8 mouse cellular contexts compared by ENCODE assay signal in genomic region chr4:122985110-122985509, GRCm38 (mm10). TPM values are rescaled to one million over a fixed set of nuclear protein-coding genes. Genes with fewer than 3 reads are reported as not detected.
DNase-seq lines count a peak whose midpoint lies in the region; ATAC-seq and TF ChIP-seq lines count a peak whose summit lies in the region.

No protein-coding gene starts in this region.

- no peak overlapping the region for H3K27ac ChIP-seq in embryonic facial prominence, embryonic 10.5 days (replicated peaks)
- no peak overlapping the region for H3K27ac ChIP-seq in liver, embryonic 14.5 days
- no peak overlapping the region for H3K27ac ChIP-seq in neural tube, embryonic 14.5 days (ENCODE audit: low read depth, low read length)

- intact Hi-C loops in heart, postnatal 10 days (cut with DNase I): loop anchor here (1.0 to 2.0 kb wide), 3 partner anchors 72 to 176 kb away; no protein-coding TSS in a partner anchor

- TF ChIP-seq EP300 in liver, embryonic 14.5 days (IDR thresholded peaks at IDR 0.05; ENCODE audit: low read depth): no peak

- no peak overlapping the region for H3K9ac ChIP-seq in liver, embryonic 14.5 days (replicated peaks)
- no peak overlapping the region for H3K9ac ChIP-seq in neural tube, embryonic 14.5 days (replicated peaks; ENCODE audit: low read depth, low read length)

- H3K27me3 ChIP-seq in embryonic facial prominence, embryonic 10.5 days (replicated peaks; ENCODE audit: low read depth, poor library complexity, severe bottlenecking): peaks cover 38% of the 10 kb centered on the region
- peaks cover 8% of the 10 kb centered on the region; the same call in 1 of the 2 replicates for H3K27me3 ChIP-seq in liver, embryonic 14.5 days (ENCODE audit: control insufficient read depth, insufficient read depth, low read length)
- H3K27me3 ChIP-seq in neural tube, embryonic 14.5 days (ENCODE audit: control insufficient read depth, insufficient read depth, low read length): no peaks in the 10 kb centered on the region

- TF ChIP-seq CTCF in liver, embryonic 14.5 days (IDR thresholded peaks at IDR 0.05; ENCODE audit: low read depth): peak; percentile 65

- H3K4me1 ChIP-seq in embryonic facial prominence, embryonic 10.5 days: peaks cover 7% of the 10 kb centered on the region
- no peaks in the 10 kb centered on the region; a peak in 1 of 4 replicates for H3K4me1 ChIP-seq in liver, embryonic 14.5 days (replicated peaks; ENCODE audit: control insufficient read depth in 2 of 2, insufficient read depth in 2 of 2, low read length in 1 of 2)
- H3K4me1 ChIP-seq in neural tube, embryonic 14.5 days (ENCODE audit: control insufficient read depth, insufficient read depth, low read length): no peaks in the 10 kb centered on the region

- no peaks in the 10 kb centered on the region for H3K36me3 ChIP-seq in embryonic facial prominence, embryonic 10.5 days (replicated peaks)
- no peaks in the 10 kb centered on the region for H3K36me3 ChIP-seq in liver, embryonic 14.5 days (replicated peaks; ENCODE audit: control insufficient read depth, insufficient read depth, low read depth)
- H3K36me3 ChIP-seq in neural tube, embryonic 14.5 days (ENCODE audit: control insufficient read depth, insufficient read depth, low read length): no peaks in the 10 kb centered on the region

- H3K4me3 ChIP-seq in embryonic facial prominence, embryonic 10.5 days: no peak overlapping the region
- H3K4me3 ChIP-seq in liver, embryonic 14.5 days (ENCODE audit: insufficient read depth in 1 of 2, low read depth in 2 of 2, low read length in 2 of 2): no peak overlapping the region
- H3K4me3 ChIP-seq in neural tube, embryonic 14.5 days (ENCODE audit: low read depth, low read length): no peak overlapping the region

- no peak overlapping the region for H3K4me2 ChIP-seq in liver, embryonic 14.5 days (ENCODE audit: low read depth)
- no peak overlapping the region for H3K4me2 ChIP-seq in neural tube, embryonic 14.5 days (ENCODE audit: low read depth, low read length)

- H3K9me3 ChIP-seq in embryonic facial prominence, embryonic 10.5 days: no peaks in the 10 kb centered on the region
- H3K9me3 ChIP-seq in liver, embryonic 14.5 days (ENCODE audit: control insufficient read depth, low read length): no peaks in the 10 kb centered on the region
- H3K9me3 ChIP-seq in neural tube, embryonic 14.5 days (ENCODE audit: control insufficient read depth, low read length): no peaks in the 10 kb centered on the region

- ATAC-seq in liver, embryonic 14.5 days (ENCODE audit: insufficient read depth): peak; percentile 52
- ATAC-seq in neural tube, embryonic 14.5 days (ENCODE audit: low read depth): peak; percentile 94

- peak; percentile 58 for DNase-seq in urinary bladder, postnatal 14 days (ENCODE audit: low spot score)
- DNase-seq in urinary bladder, postnatal 4 days (ENCODE audit: low spot score in 2 of 2): no peak
- peak; percentile 49 for DNase-seq in embryonic facial prominence, embryonic 10.5 days (ENCODE audit: low spot score)
- peak; percentile 75 to 79 for DNase-seq in heart, postnatal 10 days
- DNase-seq in kidney, postnatal 25 days: peak; percentile 67 to 73
- no peak for DNase-seq in liver, embryonic 14.5 days (ENCODE audit: low read depth in 3 of 3, low spot score in 3 of 3)
- peak; percentile 56 for DNase-seq in thymus, postnatal 4 days

- WGBS in embryonic facial prominence, embryonic 10.5 days: 53% methylated on average over 8 of the region's 8 CpGs
- WGBS in liver, embryonic 14.5 days (ENCODE audit: insufficient replicate concordance): 20% methylated on average over 8 of the region's 8 CpGs
- 41% methylated on average over 8 of the region's 8 CpGs for WGBS in neural tube, embryonic 14.5 days

RNA-seq across cellular contexts. Expression of gene Mycl, which starts 10.3 kb away (rescaled TPM):
- polyA plus RNA-seq in embryonic facial prominence, embryonic 10.5 days (2016; fragmentation: Nextera tagmentation; extraction: Ambion mirVana): 33.6 and 43.0 TPM in 2 replicates
- total RNA-seq in heart, postnatal 10 days (2021): under 1 TPM; 0.22 to 0.84 TPM
- 0.37 and 0.53 TPM in 2 replicates for polyA plus RNA-seq in liver, embryonic 14.5 days (2012; rRNA removed)
- 0.44 and 0.52 TPM in 2 replicates for polyA plus RNA-seq in liver, embryonic 14.5 days (2014; fragmentation: Nextera tagmentation; extraction: Ambion mirVana)
- 60.9 and 70.8 TPM in 2 replicates for polyA plus RNA-seq in neural tube, embryonic 14.5 days (2014; fragmentation: Nextera tagmentation; extraction: Ambion mirVana)

RNA-seq across cellular contexts. Expression of gene Mfsd2a, which starts 24.1 kb away (rescaled TPM):
- polyA plus RNA-seq in embryonic facial prominence, embryonic 10.5 days (2016; fragmentation: Nextera tagmentation; extraction: Ambion mirVana): 10.1 and 12.9 TPM in 2 replicates
- 1 to 10 TPM in 1 of 2 experiments, under 1 TPM in 1; 0.12 to 2.3 TPM for total RNA-seq in heart, postnatal 10 days (2021)
- 0.03 and 0.08 TPM in 2 replicates for polyA plus RNA-seq in liver, embryonic 14.5 days (2012; rRNA removed)
- polyA plus RNA-seq in liver, embryonic 14.5 days (2014; fragmentation: Nextera tagmentation; extraction: Ambion mirVana): 0.22 TPM in 1 of 2 replicates, not detected in the other
- polyA plus RNA-seq in neural tube, embryonic 14.5 days (2014; fragmentation: Nextera tagmentation; extraction: Ambion mirVana): 25.5 and 27.8 TPM in 2 replicates

RNA-seq across cellular contexts. Expression of gene Trit1, which starts 31.3 kb away (rescaled TPM):
- polyA plus RNA-seq in embryonic facial prominence, embryonic 10.5 days (2016; fragmentation: Nextera tagmentation; extraction: Ambion mirVana): 19.0 and 21.6 TPM in 2 replicates
- total RNA-seq in heart, postnatal 10 days (2021): 1 to 10 TPM; 7.7 to 8.3 TPM
- polyA plus RNA-seq in liver, embryonic 14.5 days (2012; rRNA removed): 2.4 and 3.7 TPM in 2 replicates
- 5.2 and 5.3 TPM in 2 replicates for polyA plus RNA-seq in liver, embryonic 14.5 days (2014; fragmentation: Nextera tagmentation; extraction: Ambion mirVana)
- polyA plus RNA-seq in neural tube, embryonic 14.5 days (2014; fragmentation: Nextera tagmentation; extraction: Ambion mirVana): 25.2 and 27.8 TPM in 2 replicates

Comparison
In these comparisons a context has a peak if more than half of its experiments do, and no peak if none do; other contexts are left out.
1. DNase-seq: peak in urinary bladder, postnatal 14 days (single experiment), embryonic facial prominence, embryonic 10.5 days (single experiment), heart, postnatal 10 days (2 of 2), kidney, postnatal 25 days (2 of 2) and thymus, postnatal 4 days (single experiment); none in urinary bladder, postnatal 4 days (0 of 2) and liver, embryonic 14.5 days (0 of 3).
2. RNA of gene Mycl, which starts 10.3 kb away (polyA plus RNA-seq): 60.9 to 70.8 TPM in neural tube, embryonic 14.5 days and 33.6 to 43.0 TPM in embryonic facial prominence, embryonic 10.5 days; 0.37 to 0.53 TPM in liver, embryonic 14.5 days; every median in the first group is over 10 times any median in the second.